Mouse (Mus musculus) embryo, embryonic 11.5 days (tissue): ENCODE measurements around the gene Hmga1.

Source experiments
- DNase-seq: peaks from one replicate; pipeline ENCODE4 v3.0.0-alpha.2; 2012; ENCODE audit warnings: low read depth, low spot score

Gene Hmga1

GRCm38 (mm10) chr17:27556315-27557011 lies at the start of gene Hmga1:
TSS of gene Hmga1 (plus strand) at chr17:27556497.
- peak; percentile 90 for DNase-seq

GRCm38 (mm10) chr17:27506871-27507590 lies 49.3 kb upstream of the Hmga1 start:
- no peak for DNase-seq

- DNase-seq, result no peak
These were observed 48.7 kb upstream of the Hmga1 start for GRCm38 (mm10) chr17:27507591-27507945.

GRCm38 (mm10) chr17:27508002-27508401 lies 48.3 kb upstream of the Hmga1 start:
- DNase-seq, result no peak

- DNase-seq, result no peak
These were observed 47.8 kb upstream of the Hmga1 start for GRCm38 (mm10) chr17:27508513-27508912.

- DNase-seq, result no peak
These were observed 47.2 kb upstream of the Hmga1 start for GRCm38 (mm10) chr17:27509056-27509455.

- DNase-seq, result no peak
These were observed 45.8 kb upstream of the Hmga1 start for GRCm38 (mm10) chr17:27510258-27511124.

GRCm38 (mm10) chr17:27511125-27511735 lies 45.1 kb upstream of the Hmga1 start:
- DNase-seq, result no peak

GRCm38 (mm10) chr17:27511865-27512618 lies 44.3 kb upstream of the Hmga1 start:
- no peak for DNase-seq

GRCm38 (mm10) chr17:27512619-27513161 lies 43.6 kb upstream of the Hmga1 start:
- no peak for DNase-seq

GRCm38 (mm10) chr17:27513279-27513915 lies 42.9 kb upstream of the Hmga1 start:
- DNase-seq, result no peak

GRCm38 (mm10) chr17:27513916-27514762 lies 42.2 kb upstream of the Hmga1 start:
- DNase-seq, result no peak

GRCm38 (mm10) chr17:27518296-27518695 lies 38.0 kb upstream of the Hmga1 start:
- no peak for DNase-seq

- DNase-seq, result no peak
These were observed 37.3 kb upstream of the Hmga1 start for GRCm38 (mm10) chr17:27518700-27519595.

GRCm38 (mm10) chr17:27520557-27520956 lies 35.7 kb upstream of the Hmga1 start:
- peak; percentile 42 for DNase-seq

- DNase-seq, result no peak
These were observed 35.0 kb upstream of the Hmga1 start, which contains the start of gene Grm4 for GRCm38 (mm10) chr17:27521303-27521702. TSS of gene Grm4 (minus strand) at chr17:27521403.

- DNase-seq, result no peak
These were observed 33.2 kb upstream of the Hmga1 start for GRCm38 (mm10) chr17:27523121-27523520.

- DNase-seq, result no peak
These were observed 29.1 kb upstream of the Hmga1 start for GRCm38 (mm10) chr17:27527188-27527587.
